Mouse (Mus musculus) brain, embryonic 18.5 days (tissue): ENCODE results near the gene Bcl2l1.

Experiments used
- DNase-seq: peaks from one replicate; pipeline ENCODE4 v3.0.0-alpha.2; 2012; ENCODE audit warnings: low read depth, low spot score

Gene Bcl2l1

DNA sequence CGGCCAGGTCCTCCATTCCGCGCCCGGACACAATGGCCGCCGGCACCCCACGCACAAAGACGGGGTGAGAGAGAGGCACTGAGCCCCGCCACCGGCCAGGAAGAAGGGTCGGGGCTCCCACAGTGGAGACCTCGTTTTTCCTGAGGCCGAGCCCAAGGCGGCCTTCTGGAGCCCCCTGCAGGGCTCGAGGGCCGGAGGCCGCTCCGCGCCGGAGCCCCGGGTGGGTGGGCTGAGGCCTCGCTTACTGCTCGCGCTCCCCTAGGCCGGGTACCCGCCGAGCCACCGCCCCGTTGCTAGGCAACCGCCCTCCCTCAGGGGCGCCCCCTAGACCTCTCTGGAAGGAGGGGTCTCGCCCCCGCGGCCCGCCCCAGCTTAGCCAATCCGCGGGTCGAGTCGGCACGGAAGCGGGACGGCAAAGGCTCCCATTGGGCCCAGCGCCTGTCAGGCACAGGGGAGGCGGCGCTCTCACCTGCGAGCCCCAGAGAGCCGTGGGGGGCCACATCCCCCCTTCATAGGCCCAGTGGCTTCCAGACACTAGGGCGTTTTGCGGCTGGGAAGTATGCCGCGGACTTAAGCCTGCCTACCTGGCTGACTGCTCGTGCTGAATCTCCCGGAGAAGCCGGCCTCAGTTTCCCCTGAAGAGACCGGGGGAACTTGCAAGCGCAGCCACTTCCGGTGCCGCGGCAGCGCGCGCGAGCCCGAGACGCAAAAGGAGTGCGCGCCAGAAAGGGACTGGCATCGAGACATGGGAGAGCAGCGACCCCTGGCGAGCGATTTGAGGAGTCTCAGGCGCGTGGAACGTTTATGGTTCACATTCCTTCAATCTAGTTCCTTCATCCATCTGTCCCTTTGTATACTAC is at the start of gene Bcl2l1:
Bcl2l1 (minus strand) TSS at position 710 of the 860 bp plus-strand sequence.
- DNase-seq: peak; percentile 95

DNA sequence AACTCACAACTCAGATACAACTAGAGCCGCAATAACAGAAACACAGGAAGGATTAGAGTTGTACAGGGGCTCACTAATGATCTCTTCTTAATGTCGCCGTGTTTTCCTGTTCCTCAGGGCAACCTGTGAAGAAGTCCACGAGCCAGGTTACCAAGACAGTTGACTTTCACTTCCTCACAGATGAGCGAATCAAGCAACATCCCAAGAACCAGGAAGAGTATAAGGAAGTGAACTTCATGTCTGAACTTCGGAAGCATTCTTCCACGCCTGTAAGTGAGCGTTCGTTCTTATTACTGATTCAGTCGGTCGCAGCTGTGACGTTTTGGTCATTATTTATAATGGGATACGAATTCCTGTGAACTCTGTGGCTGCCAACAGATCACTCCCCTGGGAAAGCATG is 49.4 kb upstream of the Bcl2l1 start:
- no peak for DNase-seq

DNA sequence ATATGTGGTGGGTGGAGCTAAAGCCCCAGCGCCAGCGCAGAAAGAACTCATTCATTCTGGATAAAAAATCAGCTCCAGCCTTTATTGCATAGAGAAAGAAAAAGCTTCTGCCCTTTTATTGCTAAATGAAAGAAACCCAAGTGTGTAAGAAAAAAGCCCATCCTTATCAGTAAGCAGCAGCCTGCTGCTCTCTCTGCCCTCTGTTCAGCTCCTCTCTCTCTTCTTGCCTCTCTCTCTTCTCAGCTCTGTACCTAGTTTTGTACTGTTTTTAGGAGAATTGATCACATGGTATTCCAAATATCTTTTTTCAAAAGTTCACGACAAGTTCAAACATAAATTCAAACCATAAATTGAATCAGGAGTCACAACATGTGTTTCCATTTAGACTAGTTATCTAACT is 46.7 kb upstream of the Bcl2l1 start:
- DNase-seq: no peak

DNA sequence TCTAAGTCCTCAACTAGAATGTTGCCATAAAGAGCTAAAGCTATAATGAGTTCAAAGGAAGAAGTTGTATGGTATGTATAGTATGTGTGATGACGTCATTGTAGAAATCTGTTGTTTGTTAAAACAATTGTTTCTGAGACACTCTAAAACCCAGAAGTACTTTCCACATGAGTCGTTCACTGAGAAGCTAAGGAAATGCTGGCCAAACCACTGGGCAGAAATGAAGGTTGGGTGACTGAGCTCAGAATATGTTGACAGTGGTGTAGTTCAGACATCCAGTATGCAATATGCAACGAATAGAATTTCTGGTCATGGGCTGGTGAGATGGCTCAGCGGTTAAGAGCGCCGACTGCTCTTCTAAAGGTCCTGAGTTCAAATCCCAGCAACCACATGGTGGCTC is 31.8 kb upstream of the Bcl2l1 start:
- DNase-seq: no peak

DNA sequence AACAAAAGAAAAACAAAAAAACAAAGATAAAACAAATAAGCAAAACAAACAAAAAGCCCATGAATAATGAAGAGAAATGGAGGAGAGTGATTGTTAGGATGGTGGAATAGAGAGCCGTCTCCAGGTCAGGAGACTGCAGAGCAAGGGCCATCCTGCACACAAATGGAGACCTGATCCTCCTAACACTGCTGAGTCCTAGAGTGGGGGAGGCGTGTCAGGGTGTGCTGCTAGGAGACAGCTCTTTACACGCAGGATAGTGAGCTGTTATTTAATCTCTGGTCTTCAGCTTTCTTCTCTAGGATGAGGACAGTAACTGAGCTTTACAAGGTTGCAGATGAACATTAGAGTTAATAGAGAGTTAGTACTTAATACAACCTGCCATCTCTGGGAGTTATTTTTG is 31.1 kb upstream of the Bcl2l1 start:
- DNase-seq: no peak

DNA sequence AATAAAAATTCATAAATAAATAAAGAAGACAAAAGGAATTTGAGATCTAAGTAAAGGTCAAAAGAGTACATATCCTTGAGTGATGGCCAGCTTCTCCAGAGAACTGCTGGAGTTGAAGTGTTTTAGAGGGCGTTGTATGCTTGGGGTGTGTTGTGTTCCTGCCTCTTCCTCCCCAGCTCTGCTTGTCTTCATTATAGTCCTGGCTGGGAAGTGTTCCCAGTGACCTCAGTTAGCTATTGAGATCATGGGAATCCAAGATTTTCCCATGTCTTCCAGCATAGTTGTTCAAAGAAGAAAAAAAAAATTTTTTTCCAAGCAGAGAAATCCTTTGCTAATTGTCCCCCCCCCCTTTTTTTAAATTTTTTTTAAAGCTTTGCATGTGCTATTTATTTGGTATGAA is 30.4 kb upstream of the Bcl2l1 start:
- no peak for DNase-seq

DNA sequence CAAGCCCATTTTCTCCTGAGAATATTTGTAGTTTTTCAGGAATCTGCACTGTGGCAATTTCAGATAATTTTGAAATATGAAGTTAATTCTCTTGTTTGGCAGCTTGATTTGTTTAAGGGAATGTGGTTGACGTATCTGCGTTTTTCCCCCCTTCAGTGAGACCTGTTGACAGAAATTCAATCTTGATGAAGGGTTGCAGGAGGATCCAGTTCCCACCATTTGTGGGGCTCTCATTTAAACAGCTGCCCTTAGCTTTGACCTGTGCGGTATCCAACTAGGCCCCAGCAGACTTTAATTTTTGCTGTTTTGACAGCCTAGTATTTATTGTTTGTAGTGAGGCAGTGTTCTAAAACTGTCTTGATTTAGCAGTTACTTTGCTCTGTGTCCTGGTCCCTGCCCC is 28.0 kb upstream of the Bcl2l1 start:
- no peak for DNase-seq

DNA sequence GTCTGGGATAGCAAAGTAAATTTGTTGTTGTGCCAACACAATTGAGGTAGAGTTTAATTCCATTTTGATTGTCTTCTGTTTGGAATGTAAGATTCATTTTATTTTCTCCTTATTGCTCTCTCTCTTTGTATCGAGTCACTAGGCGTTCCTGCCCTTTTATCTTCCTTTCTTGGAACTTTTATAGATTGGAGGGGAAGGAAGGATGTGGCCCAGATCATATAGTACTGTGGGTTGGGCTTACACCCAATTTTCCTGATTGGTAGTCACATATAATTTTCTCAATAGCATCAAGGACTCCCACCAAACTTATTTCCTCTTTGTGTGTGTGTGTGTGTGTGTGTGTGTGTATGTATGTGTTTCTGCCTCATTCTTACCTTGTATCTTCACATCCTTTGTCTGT is 16.9 kb upstream of the Bcl2l1 start:
- DNase-seq: no peak

DNA sequence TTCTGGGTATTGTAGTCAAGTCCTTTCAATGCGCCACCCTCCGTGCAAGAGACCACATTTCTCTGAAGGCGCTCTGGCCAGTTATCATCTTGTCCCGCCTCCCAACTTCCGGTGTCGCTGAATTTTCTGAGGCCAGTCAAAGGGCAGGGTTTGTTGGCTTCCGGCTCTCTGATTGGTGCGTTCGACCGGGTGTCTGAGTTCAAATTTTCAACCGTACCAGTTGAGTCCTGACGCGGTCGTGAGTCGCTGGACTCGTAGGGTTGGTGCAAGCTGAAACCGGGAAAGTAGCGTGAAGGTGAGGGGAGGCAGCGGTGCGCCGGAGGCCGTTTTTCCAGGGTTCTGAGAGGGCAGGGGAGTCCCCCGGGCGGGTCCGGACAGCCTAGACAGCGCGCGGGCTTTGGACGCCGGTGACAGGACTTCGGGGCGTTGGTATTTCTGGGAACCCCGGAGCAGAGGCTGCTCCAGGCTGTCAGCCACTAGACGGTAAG is 16.3 kb upstream of the Bcl2l1 start, which contains the start of gene Tpx2:
Tpx2 (plus strand) TSS at position 150 of the 488 bp plus-strand sequence.
- peak; percentile 97 for DNase-seq

DNA sequence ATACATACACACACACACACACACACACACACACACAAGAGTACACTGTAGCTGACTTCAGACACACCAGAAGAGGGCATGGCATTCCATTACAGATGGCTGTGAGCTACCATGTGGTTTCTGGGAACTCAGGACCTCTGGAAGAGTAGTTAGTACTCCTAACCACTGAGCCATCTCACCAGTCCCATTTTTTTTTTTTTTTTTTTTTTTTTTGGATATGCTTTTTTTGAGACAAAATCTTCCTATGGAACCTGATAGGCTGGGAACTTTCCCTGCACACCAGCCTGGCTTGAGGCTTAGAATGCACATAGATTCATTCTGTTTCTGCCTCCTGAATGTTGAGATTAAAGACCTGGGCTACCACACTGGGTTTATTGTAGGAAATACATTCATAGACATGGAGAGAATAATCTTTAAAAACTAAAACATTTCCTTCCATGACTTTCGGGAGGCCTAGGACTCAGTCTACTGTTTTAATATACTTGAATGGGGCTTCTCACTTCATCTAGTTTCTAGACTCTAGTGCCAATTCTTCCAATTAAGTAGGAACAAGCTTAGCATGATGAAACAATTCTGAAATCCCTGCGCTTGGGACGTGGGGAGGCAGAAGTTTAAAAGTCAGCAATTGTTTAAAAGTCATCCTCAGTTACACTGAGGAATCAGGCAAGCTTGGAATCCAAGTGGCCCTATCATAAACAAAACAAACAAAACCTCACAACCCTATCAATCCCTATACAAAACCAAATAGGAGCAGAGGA is 15.7 kb upstream of the Bcl2l1 start:
- DNase-seq: no peak

DNA sequence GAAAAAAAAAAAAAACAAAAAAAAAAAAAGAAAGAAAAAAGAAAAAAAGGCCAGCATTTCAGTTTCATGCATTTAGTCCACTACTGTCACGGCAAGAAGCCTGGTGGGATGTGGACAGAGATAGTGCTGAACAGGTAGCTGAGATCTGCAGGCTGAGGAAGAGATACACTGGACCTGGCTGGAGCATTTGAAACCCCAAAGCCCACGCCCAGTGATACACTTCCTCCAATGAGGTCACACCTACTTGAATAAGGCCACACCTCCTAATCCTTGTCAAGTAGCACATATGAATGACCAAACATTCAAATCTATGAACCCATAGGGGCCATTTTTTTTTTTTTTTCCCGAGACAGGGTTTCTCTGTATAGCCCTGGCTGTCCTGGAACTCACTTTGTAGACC is 11.2 kb upstream of the Bcl2l1 start:
- no peak for DNase-seq

DNA sequence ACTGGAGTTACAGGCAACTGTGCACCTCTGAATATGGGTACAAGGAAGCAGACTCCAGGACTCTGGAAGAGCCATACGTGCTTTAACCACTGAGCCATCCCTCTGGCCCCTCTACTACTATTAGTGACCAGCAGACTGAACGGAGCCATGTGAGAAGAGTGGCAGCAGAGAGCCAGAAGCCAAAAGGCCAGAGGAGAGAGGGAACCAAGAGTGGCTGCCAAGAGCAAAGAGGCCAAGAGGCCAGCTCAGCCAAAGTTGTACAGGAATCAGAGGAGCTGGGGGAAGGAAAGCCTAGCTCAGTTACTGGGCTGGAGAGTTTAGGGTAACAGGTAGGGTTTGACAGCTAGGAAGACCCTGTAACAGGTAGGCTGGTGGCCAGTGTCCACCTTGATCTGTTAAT is 7.7 kb upstream of the Bcl2l1 start:
- no peak for DNase-seq

DNA sequence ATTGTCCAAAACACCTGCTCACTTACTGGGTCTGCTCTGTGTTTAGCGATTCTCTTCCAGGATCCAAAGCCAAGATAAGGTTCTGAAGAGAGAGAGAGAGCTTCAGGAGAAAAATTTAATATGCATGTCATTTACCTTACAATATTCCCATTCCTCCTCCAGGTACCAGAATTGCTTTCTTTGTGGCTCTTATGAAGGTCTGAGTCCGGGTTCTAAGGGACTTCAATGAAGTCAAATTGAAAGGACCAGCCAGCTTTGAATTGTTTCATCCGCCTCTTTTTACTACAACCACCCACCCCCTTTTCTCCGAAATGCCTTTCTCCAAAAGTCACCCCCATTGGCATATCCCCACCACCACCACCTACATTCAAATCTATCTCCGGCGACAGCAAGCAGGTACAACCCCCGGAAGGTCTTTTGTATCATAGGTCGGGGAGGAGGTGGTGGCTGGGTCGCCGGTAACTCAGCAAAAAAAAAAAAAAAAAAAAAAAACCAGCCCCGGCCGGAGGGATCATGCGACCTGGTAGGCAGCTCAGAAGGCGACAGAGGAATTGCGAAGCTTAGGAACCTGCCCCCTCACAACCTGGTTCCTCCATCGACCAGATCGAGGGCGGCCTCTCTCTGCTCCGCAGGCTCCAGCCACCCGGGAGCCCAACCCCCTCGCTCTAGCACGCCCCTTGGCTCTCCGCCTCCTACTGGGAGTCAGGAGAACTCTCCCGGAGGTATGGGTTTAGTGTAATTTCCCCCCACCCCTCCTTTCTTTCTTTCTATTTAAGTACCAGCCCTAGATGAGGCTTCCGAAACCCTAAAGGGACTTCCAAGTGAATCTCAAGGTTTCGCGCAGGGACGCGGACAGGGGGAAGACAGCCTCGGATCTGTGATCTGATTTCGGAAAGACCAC is 1.3 kb downstream of the Bcl2l1 start:
- peak; percentile 74 for DNase-seq

DNA sequence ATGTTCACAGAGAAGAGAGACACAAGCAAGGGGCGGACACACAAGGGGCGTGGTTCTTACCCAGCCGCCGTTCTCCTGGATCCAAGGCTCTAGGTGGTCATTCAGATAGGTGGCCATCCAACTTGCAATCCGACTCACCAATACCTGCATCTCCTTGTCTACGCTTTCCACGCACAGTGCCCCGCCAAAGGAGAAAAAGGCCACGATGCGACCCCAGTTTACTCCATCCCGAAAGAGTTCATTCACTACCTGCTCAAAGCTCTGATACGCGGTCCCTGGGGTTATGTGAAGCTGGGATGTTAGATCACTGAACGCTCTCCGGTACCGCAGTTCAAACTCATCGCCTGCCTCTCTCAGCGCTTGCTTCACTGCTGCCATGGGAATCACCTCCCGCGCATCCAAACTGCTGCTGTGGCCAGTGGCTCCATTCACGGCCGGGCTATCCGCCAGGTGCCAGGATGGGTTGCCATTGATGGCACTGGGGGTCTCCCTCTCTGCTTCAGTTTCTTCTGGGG is 2.1 kb downstream of the Bcl2l1 start:
- no peak for DNase-seq

DNA sequence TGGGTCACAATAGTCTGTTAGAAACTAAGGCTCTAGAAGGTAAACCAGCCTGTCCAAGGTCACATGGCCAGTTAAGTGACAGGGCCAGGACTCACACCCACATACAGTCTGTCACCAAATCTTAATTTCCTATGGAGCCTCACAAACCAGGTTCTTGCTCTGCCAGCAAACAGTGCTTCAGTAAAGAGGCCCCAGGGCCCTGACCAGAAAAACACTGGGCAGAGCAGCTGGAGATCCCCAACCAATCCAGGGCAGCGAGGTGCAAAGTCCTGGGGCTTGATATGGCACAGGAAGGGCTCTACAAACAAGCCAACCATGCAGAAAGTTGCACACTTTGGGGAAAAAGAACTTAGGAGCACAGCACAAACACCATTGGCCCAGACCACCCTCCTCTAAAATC is 3.0 kb downstream of the Bcl2l1 start:
- no peak for DNase-seq

DNA sequence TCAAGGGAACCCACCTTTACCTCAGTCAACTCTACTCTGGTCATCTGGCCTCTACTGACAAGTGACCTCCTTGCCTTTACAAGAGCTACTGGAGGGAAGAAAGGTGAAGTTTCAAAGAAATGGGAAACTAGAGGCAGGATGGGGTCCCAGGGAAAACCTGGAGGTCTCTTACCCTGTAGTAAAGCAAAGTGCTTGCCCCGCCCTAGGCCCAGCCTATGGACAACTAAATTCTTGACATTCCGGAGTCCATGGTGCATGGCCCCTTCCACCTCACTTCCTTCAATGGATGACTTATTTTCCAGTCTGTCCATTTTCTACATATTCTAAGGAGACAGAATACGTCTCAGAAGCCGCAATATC is 3.5 kb downstream of the Bcl2l1 start:
- DNase-seq: no peak

DNA sequence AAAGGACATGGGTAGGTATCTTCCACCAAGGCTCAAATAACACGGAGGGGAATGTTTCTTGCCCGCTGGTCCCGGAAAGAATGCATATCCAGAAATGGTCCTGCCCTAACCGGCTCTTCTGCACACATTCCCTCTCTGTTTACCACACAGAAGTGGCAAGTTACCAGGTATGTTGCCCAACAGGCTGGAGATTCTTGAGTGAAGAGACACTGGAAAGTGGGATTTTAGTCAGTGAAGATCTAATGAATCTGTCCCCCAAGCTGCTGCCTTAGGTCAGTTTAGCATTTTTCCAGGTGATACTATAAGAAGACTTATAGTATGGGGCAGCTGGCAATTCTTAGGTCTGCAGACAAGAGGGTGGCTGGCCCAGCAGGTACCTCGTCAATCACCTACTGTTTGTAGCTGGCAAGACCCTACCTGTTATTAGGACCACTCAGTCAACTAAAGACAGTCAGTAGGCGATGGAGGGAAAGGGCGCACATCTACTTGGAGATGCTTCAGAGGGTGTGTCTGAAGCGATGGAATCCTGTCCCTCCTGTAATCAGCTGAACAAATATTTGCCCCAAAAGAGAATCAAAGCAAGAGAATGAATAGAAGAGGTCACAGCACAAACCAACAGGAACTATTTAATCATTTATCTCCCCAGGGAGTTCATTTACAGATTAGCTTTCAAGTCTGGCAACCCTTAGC is 4.1 kb downstream of the Bcl2l1 start:
- DNase-seq: no peak

DNA sequence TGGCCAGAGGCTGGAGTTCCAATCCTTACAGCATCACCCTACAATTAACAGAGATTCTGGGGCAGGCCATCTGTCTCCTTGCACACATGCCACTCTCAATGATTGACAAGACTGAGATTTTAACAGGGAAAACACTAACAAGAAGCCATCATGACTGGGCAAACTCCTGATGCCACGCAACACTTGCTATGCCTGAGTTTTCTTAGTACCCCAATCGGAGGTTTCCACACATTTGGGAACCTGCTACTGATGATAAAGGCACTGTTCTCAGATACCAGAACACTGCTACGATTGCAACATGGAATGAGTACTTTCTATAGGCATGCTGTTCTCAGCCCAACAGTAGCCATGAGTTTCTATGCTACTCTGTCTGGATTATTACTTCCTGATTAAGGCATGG is 5.0 kb downstream of the Bcl2l1 start:
- DNase-seq: no peak

DNA sequence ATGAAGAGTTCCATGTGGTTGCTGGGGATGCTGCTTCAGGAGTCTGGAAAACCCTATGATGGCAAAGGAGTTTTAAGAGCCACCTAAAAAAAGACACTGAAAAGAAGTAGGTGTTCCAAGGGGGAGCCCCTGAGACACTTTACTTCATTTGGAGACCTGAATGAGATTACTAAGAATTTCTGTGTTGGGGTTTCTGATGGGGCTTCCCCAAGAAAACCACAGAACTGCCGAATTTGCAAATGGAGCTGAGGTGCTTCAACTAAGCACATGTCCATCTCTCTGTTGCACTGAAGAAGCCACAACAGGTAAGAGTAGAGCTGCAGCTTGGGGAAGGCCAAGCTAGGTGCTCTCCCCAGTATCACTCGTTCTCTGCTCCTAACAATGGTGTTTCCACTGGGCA is 5.8 kb downstream of the Bcl2l1 start:
- no peak for DNase-seq

DNA sequence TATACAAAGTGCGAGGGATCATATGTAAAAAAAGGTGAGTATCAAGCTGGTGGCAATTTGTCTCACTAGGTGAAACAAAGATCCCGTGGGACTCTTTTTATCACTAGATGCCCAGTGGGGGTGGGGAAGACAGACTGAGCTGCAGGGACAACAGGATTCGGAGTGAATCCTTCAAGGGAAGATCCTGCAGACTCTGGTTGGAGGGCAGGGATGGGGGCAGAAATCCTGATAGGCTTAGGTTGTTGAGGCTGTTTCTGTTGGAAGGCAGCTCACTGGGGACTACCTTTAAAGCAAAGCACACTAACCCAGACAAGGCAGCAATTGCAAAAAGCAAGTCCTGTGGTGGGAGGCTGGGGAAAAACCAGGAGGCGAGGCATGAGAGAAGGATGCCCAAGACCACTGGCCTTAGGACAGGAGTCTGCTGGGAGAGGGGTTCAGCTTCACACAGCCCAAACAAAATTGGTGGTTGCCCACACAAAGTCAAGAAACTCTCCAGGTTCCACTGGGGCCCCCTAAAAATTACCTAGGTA is 6.3 kb downstream of the Bcl2l1 start:
- DNase-seq: no peak
